Mouse (Mus musculus) ES-E14 (cell line): Measurements from ENCODE around the gene Strn4. TPM values are rescaled to one million over a fixed set of nuclear protein-coding genes. Genes with fewer than 3 reads are reported as not detected.

Experiments used
- DNase-seq: peaks from one replicate; pipeline ENCODE4 v3.0.0-alpha.2; 2013; ENCODE audit warnings: low read depth, low spot score
- H3K27ac ChIP-seq: 2 replicates; pipeline ENCODE4 v1.5.1; 2012; ENCODE audit warnings: low read depth, mild to moderate bottlenecking, low read length, moderate library complexity, mixed read lengths; ENCODE audit not compliant: poor library complexity, insufficient read depth, severe bottlenecking
- H3K36me3 ChIP-seq: 2 replicates; pipeline ENCODE4 v1.6.1; 2012; ENCODE audit warnings: mild to moderate bottlenecking, low read length, moderate library complexity, mixed read lengths; ENCODE audit not compliant: control insufficient read depth, poor library complexity, insufficient read depth, severe bottlenecking
- H3K4me1 ChIP-seq, 2 experiments: fragments of 150-350 bp in 1 of 2; sonication (generic) in 1 of 2; 2 replicates each; pipeline ENCODE4 v1.6.1; 2012; ENCODE audit warnings: low read length in 2 of 2, mild to moderate bottlenecking in 1 of 2, mixed read lengths in 1 of 2; ENCODE audit not compliant: control insufficient read depth in 2 of 2, insufficient read depth in 2 of 2, poor library complexity in 1 of 2
- H3K4me3 ChIP-seq, 2 experiments: fragments of 150-350 bp in 1 of 2; sonication (generic) in 1 of 2; 2 replicates each; pipeline ENCODE4 v1.5.1; 2012; ENCODE audit warnings: low read length in 2 of 2, low read depth in 1 of 2, mild to moderate bottlenecking in 1 of 2, mixed read lengths in 1 of 2; ENCODE audit not compliant: insufficient read depth in 1 of 2, poor library complexity in 1 of 2, severe bottlenecking in 1 of 2
- H3K9ac ChIP-seq: 2 replicates; pipeline ENCODE4 v1.6.1; 2012; ENCODE audit warnings: low read depth, mild to moderate bottlenecking, low read length, mixed read lengths; ENCODE audit not compliant: poor library complexity, insufficient read depth, severe bottlenecking
- H3K9me3 ChIP-seq: fragments of 150-350 bp; sonication (generic); 2 replicates; pipeline ENCODE4 v1.6.1; 2012; ENCODE audit warnings: low read depth, mild to moderate bottlenecking, low read length; ENCODE audit not compliant: control insufficient read depth, insufficient read depth
- CHD2 ChIP-seq: IDR thresholded peaks from 2 replicates; pipeline ENCODE4 v1.6.1; 2014; ENCODE audit warnings: mild to moderate bottlenecking, low read depth, low read length, inconsistent platforms
- HCFC1 ChIP-seq: IDR thresholded peaks from 2 replicates; pipeline ENCODE4 v1.6.1; 2012; ENCODE audit warnings: low read length, inconsistent platforms, borderline replicate concordance; ENCODE audit not compliant: insufficient read depth
- MAFK ChIP-seq: IDR thresholded peaks from 2 replicates; pipeline ENCODE4 v1.6.1; 2014; ENCODE audit warnings: mild to moderate bottlenecking, low read depth, low read length, inconsistent platforms; ENCODE audit not compliant: insufficient read depth
- ZC3H11A ChIP-seq: IDR thresholded peaks from 2 replicates; pipeline ENCODE4 v1.6.1; 2012; ENCODE audit warnings: low read depth, mild to moderate bottlenecking, inconsistent platforms, low read length, borderline replicate concordance
- ZNF384 ChIP-seq: IDR thresholded peaks from 2 replicates; pipeline ENCODE4 v1.6.1; 2012; ENCODE audit warnings: low read depth, low read length, inconsistent platforms
- in situ Hi-C, 2 experiments: fragments of 600-800 bp; cut with MboI; formaldehyde crosslinking; loops; one replicate each; pipeline ENCODE4 v1.15.1; 2025; ENCODE audit warnings: low sequenced_read_pairs in 2 of 2, inconsistent platforms in 1 of 2; ENCODE audit not compliant: unreplicated experiment in 2 of 2
- total RNA-seq: library from RNA; depleted of rRNA; stranded (reverse); fragments of 300-350 nt; gene quantifications from 2 replicates; pipeline ENCODE4 v1.2.3, GENCODE M21; 2012

The Strn4 gene
- total RNA-seq, 1 experiment = 76.0 TPM

- Histone ChIP-seq H3K36me3 (peaks cover 27% of the 10 kb centered on the region), H3K4me3 (peak within 1 kb of the TSS; percentile 67 to 99), H3K4me1 (peaks cover 3 to 22% of the 10 kb centered on the region in 2 experiments; a peak in 3 of 4 replicates), H3K9ac (peak within 1 kb of the TSS; percentile 72), H3K27ac (no peak within 1 kb of the TSS), H3K9me3 (no peaks in the 10 kb centered on the region)
- in situ Hi-C loops = no loop called here
- DNase-seq = peak; percentile 56
- TF ChIP-seq HCFC1 (no peak), ZC3H11A (no peak), MAFK (no peak), ZNF384 (no peak), CHD2 (no peak)
Observed at GRCm38 (mm10) chr7:16842645-16843063, 27.0 kb downstream of the Strn4 start, which contains the start of gene Prkd2. Gene Prkd2 (plus strand): TSS chr7:16842902.

GRCm38 (mm10) chr7:16843441-16844171 is 27.9 kb downstream of the Strn4 start:
- Histone ChIP-seq H3K4me1 (peaks cover 3 to 22% of the 10 kb centered on the region in 2 experiments; a peak in 3 of 4 replicates), H3K9ac (peak overlapping the region; percentile 72), H3K36me3 (peaks cover 19% of the 10 kb centered on the region), H3K27ac (no peak overlapping the region), H3K9me3 (no peaks in the 10 kb centered on the region), H3K4me3 (peak overlapping the region; percentile 67 to 99)
- no peak for DNase-seq
- TF ChIP-seq ZNF384 (no peak), CHD2 (no peak), MAFK (no peak), ZC3H11A (no peak)
- in situ Hi-C loops = no loop called here

GRCm38 (mm10) chr7:16844696-16845071 is 29.0 kb downstream of the Strn4 start:
- Histone ChIP-seq H3K9me3 (no peaks in the 10 kb centered on the region), H3K27ac (no peak overlapping the region), H3K4me3 (no peak overlapping the region), H3K36me3 (peaks cover 13% of the 10 kb centered on the region), H3K9ac (no peak overlapping the region), H3K4me1 (peaks cover 3 to 20% of the 10 kb centered on the region in 2 experiments; a peak in 3 of 4 replicates)
- no peak for TF ChIP-seq HCFC1
- no peak for DNase-seq
- in situ Hi-C loops = no loop called here

- H3K9me3 ChIP-seq = no peaks in the 10 kb centered on the region
- in situ Hi-C loops = no loop called here
- peaks cover 3 to 20% of the 10 kb centered on the region in 2 experiments; a peak in 3 of 4 replicates for H3K4me1 ChIP-seq
- DNase-seq = no peak
- peak overlapping the region; percentile 45 to 54; a peak in 3 of 4 replicates for H3K4me3 ChIP-seq
- peak overlapping the region; percentile 12; the same call in 1 of the 2 replicates for H3K9ac ChIP-seq
- H3K27ac ChIP-seq = no peak overlapping the region
- TF ChIP-seq HCFC1 = no peak
- TF ChIP-seq ZC3H11A = no peak
- TF ChIP-seq MAFK = no peak
- TF ChIP-seq ZNF384 = no peak
- no peak for TF ChIP-seq CHD2
- peaks cover 8% of the 10 kb centered on the region for H3K36me3 ChIP-seq
Observed at GRCm38 (mm10) chr7:16845072-16845819, 29.6 kb downstream of the Strn4 start.

- peak overlapping the region; percentile 45 to 54; a peak in 2 of 4 replicates for H3K4me3 ChIP-seq
- H3K36me3 ChIP-seq = peaks cover 4% of the 10 kb centered on the region; the same call in 1 of the 2 replicates
- peaks cover 3 to 20% of the 10 kb centered on the region in 2 experiments; a peak in 3 of 4 replicates for H3K4me1 ChIP-seq
- no peaks in the 10 kb centered on the region for H3K9me3 ChIP-seq
- no peak for DNase-seq
- no peak overlapping the region for H3K27ac ChIP-seq
- TF ChIP-seq ZNF384 (no peak), MAFK (no peak), HCFC1 (no peak), ZC3H11A (no peak), CHD2 (no peak)
- in situ Hi-C loops = no loop called here
- H3K9ac ChIP-seq = peak overlapping the region; percentile 12; the same call in 1 of the 2 replicates
Observed at GRCm38 (mm10) chr7:16845820-16846167, 30.1 kb downstream of the Strn4 start.
